In the genomic region with DNA sequence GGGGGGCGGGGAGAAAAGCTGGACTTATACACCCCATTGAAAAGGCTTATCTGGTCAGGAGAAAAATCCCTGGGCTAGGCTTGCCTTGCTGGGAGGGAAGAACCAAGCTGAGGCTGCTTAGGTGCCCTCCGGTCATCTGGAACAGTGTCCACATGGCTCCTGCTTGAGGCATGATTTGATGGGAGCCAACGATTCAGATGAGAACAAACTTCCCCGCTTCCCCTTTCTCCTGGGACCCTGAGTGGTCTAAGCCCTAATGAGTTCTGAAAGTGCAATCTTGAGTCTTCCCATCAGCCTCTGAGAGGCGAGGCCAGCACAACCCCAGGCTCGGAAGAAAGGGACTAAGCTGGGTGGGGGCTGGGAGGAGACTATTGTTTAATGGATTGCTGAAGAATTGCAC, we compare ENCODE assay signal across 8 mouse cellular contexts.
A peak's percentile ranks its signal among the peaks of the same experiment; 100 is the strongest.
DNase-seq lines count a peak whose midpoint lies in the region; ATAC-seq lines count a peak whose summit lies in the region.

No protein-coding gene starts in this region.

- no peaks in the 10 kb centered on the region for H3K27me3 ChIP-seq in heart, embryonic 13.5 days (replicated peaks)
- H3K27me3 ChIP-seq in limb, embryonic 12.5 days, result no peaks in the 10 kb centered on the region

- H3K4me1 ChIP-seq in heart, embryonic 13.5 days, result peaks cover 46% of the 10 kb centered on the region
- peaks cover 23% of the 10 kb centered on the region for H3K4me1 ChIP-seq in limb, embryonic 12.5 days (replicated peaks)

- H3K27ac ChIP-seq in heart, embryonic 13.5 days (replicated peaks), result peak overlapping the region; percentile 48
- H3K27ac ChIP-seq in limb, embryonic 12.5 days, result peak overlapping the region; percentile 66; the same call in 1 of the 2 replicates

- H3K9ac ChIP-seq in heart, embryonic 13.5 days, result peak overlapping the region; percentile 79
- H3K9ac ChIP-seq in limb, embryonic 12.5 days (replicated peaks), result peak overlapping the region; percentile 60

- DNase-seq in layer of hippocampus, postnatal 14 days (ENCODE audit: low spot score in 2 of 2), result peak; percentile 40 to 52
- no peak for DNase-seq in layer of hippocampus, adult 8-10 months (ENCODE audit: low spot score in 2 of 2)
- DNase-seq in cerebellum, postnatal 10 days, result peak; percentile 65 to 66
- peak; percentile 95 for DNase-seq in retina, postnatal 1 day
- DNase-seq in thymus, postnatal 36 days, result no peak
- DNase-seq in adrenal gland, postnatal 4 days (ENCODE audit: low spot score in 2 of 2), result no peak

- H3K9me3 ChIP-seq in heart, embryonic 13.5 days, result no peaks in the 10 kb centered on the region
- H3K9me3 ChIP-seq in limb, embryonic 12.5 days, result no peaks in the 10 kb centered on the region

- peak overlapping the region; percentile 74 for H3K4me2 ChIP-seq in heart, embryonic 13.5 days
- peak overlapping the region; percentile 83 for H3K4me2 ChIP-seq in limb, embryonic 12.5 days

- H3K4me3 ChIP-seq in heart, embryonic 13.5 days, result peak overlapping the region; percentile 52
- peak overlapping the region; percentile 42 for H3K4me3 ChIP-seq in limb, embryonic 12.5 days (replicated peaks)

- ATAC-seq in heart, embryonic 13.5 days (ENCODE audit: extremely low read depth, insufficient number of reproducible peaks, low FRiP score, low TSS enrichment), result no peak
- peak; percentile 50; the same call in 1 of the 2 replicates for ATAC-seq in limb, embryonic 12.5 days (ENCODE audit: insufficient number of reproducible peaks, insufficient read depth, low FRiP score, low TSS enrichment, low read depth)

- WGBS in heart, embryonic 13.5 days, result 3% methylated on average over 5 of the region's 6 CpGs
- WGBS in limb, embryonic 12.5 days, result under 1% methylated on average over 5 of the region's 6 CpGs

- no peaks in the 10 kb centered on the region for H3K36me3 ChIP-seq in heart, embryonic 13.5 days
- no peaks in the 10 kb centered on the region for H3K36me3 ChIP-seq in limb, embryonic 12.5 days

Comparison
In these comparisons a context has a peak if more than half of its experiments do, and no peak if none do; other contexts are left out.
1. DNase-seq: peak in layer of hippocampus, postnatal 14 days (2 of 2), cerebellum, postnatal 10 days (2 of 2) and retina, postnatal 1 day (single experiment); none in layer of hippocampus, adult 8-10 months (0 of 2), thymus, postnatal 36 days (0 of 2) and adrenal gland, postnatal 4 days (0 of 2).